Mouse (Mus musculus): ENCODE data around the gene Bclaf3. TPM values are rescaled to one million over a fixed set of nuclear protein-coding genes. Genes with fewer than 3 reads are reported as not detected.
A peak's percentile ranks its signal among the peaks of the same experiment; 100 is the strongest.
"Not testable (repeated sequence)": the region's sequence is repeated elsewhere in the genome, so short reads cannot be mapped to it uniquely, and the experiment has no call there.

Bclaf3 gene
- 1 to 10 TPM; 5.9 to 6.8 TPM for total RNA-seq (2021)
- long read RNA-seq, experiment 1, partial matches to known transcripts = 0 of 6 reads
- long read RNA-seq, experiment 1, other reads (novel, unspliced or antisense) = 4 of 6 reads
- long read RNA-seq, experiment 2, partial matches to known transcripts = 2 of 4 reads
- long read RNA-seq, experiment 2, other reads (novel, unspliced or antisense) = 2 of 4 reads

DNA sequence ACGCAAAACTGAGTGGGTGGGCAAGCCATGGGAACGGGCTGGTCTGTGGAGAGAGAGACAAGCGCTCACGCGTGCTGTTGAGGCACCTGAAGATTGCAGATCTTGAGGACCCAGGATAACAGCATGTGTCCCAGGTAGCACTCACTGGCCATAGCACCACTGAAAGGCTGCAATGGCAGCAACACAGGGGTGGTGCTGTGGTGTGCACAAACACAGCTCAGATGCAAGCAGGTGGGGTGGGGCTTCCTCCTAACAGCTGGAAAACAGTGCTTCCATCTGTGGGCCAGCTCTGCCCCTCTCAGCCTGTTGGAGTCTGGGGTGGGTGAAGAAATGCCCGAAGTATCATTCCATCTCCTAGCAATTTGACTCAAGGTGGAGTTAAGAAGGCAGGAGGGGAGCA is at the start of gene Bclaf3:
TSS of gene Bclaf3 (plus strand) at position 301 of the 400 bp plus-strand sequence.
- no peak for DNase-seq (ENCODE audit: low spot score in 2 of 2)

DNA sequence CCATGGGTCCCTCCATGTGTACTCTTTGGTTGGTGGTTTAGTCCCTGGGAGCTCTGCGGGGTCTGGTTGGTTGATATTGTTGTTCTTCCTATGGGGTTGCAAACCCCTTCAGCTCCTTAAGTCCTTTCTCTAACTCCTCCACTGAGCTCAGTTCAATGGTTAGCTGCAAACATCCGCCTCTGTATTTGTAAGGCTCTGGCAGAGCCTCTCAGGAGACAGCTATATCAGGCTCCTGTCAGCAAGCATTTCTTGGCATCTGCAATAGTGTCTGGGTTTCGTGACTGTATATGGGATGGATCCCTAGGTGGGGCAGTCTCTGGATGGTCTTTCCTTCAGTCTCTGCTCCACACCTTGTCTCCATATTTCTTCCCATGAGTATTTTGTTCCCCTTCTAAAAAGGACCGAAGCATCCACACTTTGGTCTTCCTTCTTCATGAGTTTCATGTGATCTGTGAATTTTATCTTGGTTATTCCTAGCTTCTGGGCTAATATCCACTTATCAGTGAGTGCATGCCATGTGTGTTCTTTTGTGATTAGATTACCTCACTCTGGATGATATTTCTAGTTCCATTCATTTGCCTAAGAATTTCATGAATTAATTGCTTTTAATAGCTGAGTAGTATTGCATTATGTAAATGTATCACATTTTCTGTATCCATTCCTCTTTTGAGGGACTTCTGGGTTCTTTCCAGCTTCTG is 48.1 kb upstream of the Bclaf3 start:
- DNase-seq (ENCODE audit: low spot score in 2 of 2) = not testable (repeated sequence)

DNA sequence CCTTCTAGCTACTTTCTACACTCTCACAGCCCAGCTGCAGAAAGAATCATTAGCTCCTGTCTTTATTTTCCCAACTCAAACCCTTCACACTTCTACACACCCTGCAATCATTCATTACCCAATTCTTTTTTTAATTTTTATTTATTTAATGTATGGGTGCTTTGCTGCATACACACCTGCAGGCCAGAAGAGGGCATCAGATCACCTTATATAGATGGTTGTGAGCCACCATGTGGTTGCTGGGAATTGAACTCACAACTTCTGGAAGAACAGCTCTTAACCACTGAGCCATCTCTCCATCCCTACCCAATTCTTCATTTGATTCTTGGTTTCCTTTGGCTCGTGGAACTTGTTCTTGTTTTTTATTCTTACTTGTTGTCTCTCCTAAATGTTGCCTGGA is 42.2 kb upstream of the Bclaf3 start:
- no peak for DNase-seq (ENCODE audit: low spot score in 2 of 2)

DNA sequence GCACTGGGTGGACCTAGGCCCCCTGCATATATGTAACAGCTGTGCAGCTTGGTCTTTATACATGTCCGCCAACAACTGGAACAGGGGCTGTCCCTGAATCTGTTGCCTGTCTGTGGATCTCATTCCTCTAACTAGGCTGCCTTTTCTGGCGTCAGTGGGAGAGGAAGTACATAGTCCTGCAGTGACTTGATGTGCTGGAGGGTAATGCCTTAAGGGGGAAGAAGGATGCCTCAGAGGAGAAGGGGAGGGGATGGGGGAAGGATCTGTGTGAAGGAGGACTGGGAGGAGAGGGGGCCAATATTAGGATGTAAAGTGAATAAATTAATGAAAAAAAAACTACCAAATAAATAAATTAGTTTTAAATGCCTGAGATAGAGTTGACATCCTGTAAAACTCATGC is 23.3 kb upstream of the Bclaf3 start:
- DNase-seq (ENCODE audit: low spot score in 2 of 2) = no peak

DNA sequence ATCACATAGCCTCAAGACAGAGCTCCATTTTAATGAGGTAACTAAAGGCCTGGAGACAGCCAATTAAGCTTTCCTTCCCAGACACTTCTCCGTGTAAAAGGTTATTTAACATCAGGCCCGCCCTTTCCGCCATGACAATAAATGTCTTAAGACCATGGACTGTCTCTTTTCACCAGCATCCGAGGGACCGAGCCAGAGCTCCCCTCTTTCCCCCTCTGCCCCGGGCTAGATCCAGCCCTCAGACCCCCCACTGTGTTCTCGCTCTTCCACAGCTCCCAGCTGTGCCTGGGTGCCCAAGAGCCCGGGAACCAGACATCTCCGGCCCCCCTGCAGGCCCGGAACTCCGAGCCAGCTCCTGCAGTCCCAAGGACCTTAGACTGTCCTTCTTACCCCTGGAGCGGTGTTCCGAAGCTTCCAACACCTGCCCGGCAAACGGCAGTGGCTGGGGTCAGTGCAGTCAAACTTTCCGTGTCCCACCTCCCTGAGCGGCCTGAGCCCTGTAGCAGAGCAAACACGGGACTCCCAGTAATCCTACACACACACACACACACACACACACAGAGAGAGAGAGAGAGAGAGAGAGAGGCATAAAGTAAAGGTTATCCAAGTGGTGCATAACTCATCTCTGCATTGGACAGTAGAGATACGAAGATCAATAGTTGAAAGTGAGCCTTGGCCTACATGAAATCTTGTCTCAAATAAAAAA is 18.0 kb upstream of the Bclaf3 start:
- DNase-seq (ENCODE audit: low spot score in 2 of 2) = no peak

DNA sequence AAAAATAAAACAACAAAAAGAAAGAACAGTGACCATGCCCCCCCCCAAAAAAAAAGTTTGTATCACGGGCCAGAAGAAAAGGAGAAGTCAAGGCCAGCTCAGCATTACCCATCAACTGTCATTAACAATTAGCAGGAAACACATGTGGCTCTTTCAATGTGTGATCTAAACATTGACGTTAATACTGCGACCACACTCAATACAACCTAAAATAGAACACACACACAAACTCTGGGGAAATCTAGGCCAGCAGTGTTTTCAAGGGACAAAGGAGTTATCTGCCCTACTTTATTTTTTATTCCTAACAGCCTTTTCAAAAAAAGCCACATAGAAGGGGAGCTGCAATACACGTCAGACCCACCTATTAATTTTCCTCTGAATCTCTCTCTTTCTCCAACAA is 17.4 kb upstream of the Bclaf3 start:
- no peak for DNase-seq (ENCODE audit: low spot score in 2 of 2)

DNA sequence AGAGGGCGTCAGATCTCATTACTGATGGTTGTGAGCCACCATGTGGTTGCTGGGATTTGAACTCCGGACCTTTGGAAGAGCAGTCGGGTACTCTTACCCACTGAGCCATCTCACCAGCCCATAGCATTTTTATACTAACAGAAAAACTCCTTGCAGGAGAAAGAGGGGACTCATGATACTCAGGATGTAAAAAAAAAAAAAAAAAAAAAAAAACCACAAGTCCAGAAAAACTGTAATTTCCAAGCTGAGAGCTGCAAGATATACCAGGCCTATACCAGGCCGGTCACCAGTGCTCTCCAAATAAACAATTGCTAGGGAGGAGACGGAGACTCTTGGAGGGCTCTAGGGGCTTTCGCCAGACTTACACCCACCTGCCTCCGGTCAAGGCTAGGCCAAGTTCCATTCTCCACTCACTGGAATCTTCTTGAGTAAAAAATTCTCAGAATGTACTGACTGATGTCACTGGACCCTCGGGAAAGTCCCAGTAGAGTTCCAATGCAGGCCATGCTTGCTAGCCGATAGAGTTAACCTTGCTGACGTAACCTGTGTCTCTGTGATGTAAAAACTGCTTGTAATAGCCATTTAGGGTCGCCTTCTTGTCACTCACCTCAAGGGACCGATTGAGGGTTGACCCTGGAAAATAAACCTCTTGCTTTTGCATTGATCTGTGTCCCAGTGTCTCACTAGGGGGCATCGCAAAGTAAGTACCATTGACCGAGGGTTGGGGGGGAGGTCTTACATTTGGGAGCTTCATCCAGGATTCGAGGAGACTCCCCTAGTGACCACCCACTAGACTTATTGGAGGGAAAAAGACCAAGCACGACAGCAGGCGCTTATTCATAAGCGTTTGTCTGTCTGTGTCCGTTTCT is 16.4 kb upstream of the Bclaf3 start:
- DNase-seq (ENCODE audit: low spot score in 2 of 2) = no peak

DNA sequence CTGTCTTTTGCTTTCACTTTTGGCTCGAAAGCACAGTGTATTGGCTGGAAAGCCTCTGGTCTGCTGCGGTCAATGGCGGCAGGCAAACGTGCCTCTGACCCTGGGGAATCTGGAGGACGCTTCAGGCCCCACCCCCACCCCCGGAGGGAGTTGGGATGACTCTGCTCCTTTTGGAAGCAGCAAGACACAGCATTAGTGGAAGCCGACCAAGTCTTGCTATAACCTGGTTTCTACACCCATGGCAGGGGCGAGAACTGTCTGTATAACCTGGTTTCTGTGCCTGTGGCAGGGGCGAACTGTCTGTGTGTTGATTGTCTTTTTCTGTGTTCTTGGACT is 15.8 kb upstream of the Bclaf3 start:
- no peak for DNase-seq (ENCODE audit: low spot score in 2 of 2)

DNA sequence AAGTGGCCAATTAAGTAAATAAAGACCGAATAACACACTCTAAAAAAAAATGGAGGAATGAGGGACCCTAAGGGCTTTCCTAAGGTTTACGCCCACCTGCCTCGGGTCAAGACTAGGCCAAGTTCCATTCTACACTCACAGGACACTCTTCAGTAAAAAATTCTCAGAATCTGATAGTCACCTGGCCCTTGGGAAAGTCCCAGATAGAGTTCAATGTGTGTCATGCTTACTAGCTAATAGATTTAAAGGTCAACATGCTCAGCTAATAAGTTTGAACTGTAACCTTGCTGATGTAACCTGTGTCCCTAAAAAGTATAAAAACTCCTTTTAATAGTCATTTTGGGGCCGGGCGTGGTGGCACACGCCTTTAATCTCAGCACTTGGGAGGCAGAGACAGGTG is 10.9 kb upstream of the Bclaf3 start:
- DNase-seq (ENCODE audit: low spot score in 2 of 2) = no peak

DNA sequence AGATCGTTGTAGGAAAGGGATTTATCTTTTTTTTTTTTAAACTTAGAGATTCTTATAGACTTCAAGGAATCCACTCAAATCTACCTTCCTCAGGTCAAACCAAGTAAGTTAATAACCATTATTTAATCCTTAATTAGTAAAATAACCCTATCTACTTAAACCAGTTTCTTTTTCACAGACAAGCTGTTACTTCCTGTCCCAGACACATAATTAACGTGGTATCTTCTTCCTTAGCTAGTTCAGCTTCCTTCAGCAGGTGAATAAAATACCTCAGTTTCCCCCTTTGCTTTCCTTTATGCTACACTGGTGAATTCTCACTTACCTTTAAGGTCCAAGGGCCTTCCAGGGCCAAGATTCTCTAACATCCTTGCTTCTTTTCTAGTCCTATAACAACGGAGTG is 4.7 kb upstream of the Bclaf3 start:
- no peak for DNase-seq (ENCODE audit: low spot score in 2 of 2)

DNA sequence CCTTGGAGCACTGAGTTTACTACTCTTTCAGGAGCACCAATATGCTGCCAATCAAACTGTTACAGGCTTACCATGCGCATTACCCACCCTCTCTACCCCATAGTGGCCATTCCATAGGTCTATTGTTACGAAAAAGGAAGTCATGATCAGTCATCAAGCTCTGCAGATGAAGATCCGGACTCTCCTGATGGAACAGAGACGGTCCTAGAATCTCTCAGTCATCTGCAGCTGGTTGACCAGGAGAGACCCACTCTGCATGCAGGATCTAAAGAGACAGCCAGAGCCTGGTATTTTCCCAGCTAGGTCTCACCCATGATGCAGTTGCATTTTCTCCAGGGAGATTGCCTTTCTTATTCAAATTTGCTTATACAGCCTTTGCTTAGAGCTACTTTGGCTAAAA is 3.8 kb upstream of the Bclaf3 start:
- no peak for DNase-seq (ENCODE audit: low spot score in 2 of 2)

DNA sequence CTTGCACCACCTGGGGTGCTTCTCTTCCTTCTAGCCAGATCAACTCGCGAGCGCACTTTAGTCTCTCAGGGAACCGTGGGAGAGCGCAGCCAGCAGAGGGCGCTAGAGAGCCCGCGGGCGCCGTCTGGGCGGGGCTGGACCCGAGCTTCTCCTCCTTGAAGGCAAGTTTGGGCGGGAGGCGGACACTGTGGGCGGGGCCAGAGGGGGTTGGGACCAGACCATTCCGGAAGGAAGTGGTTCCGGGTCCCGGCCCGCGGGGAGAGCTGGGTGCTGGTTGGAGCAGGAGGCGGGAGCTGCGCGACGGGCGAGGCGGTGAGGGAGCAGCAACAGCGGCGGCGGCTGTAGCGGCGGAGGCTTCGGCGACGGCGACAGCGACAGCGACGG is 5.9 kb downstream of the Bclaf3 start:
- peak; percentile 92 to 96 for DNase-seq (ENCODE audit: low spot score in 2 of 2)

DNA sequence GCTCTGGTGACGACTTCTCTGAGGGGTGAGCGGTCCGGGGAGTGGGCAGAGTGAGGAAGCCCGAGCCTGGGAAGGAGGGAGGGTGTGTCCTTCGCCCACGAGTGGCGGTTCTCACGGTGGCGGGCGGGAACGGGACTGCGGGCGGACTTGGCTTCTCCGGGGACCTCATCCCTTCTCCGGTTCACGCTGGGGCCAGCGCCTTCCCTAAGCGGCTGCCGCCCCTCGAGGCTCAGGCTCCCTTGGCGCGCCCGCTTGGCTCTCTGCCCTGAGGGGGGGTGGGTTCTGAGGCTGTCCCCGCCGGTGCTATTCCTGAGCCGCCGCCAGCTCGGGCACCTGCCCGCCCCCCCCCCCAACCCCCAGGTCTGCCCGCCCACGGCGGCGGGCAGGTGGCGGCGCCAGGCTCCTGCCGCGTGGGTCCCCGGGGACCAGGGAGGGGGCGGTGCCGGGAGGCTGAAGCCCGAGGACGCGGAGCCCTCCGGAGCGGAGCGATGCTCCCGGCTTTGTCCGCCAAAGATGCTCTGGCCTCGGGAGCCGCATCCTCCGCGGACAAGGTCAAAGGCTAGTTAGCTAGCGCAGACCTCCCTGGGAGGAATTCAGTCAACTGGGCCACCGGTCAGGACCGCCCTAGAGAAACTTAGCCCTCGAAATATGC is 6.4 kb downstream of the Bclaf3 start:
- peak; percentile 15 to 19 for DNase-seq (ENCODE audit: low spot score in 2 of 2)

DNA sequence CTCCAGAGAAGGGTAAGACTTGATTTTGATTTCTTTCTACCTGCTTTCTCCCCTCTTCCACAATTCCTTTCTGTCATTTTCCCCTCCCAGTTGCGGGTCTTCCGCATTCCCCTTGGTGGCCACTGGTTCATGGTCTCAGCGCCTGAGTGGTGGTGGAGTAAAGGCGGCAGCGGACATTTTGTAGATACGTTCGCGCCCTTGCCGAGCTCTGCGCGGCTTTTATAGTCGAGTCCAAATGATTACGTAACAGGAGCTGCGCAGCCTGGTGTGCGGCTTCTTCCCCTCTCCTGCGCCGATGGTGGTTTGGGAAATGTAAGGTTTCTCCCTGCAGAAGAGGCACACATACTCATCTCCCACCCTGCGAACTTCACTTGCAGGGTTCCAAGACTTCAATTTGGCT is 15.4 kb downstream of the Bclaf3 start:
- no peak for DNase-seq (ENCODE audit: low spot score in 2 of 2)

DNA sequence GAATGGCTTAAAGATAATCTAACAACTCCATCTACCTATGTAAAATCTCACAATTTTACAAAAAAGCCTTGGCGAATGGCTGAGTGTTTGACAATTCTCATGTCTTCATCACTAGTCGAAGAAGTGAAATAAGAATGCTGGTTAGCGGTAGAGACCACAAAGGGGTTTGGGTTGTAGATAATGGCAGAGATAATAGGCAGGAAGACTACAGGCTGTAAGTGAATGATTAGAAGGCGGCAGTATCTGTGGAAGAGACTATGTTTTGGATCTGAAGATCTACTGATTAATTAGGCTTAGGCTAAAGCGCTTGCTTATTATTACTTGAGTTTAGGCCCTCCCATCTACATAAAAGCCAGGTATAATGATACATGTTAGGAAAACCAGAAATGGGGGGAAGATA is 20.6 kb downstream of the Bclaf3 start:
- DNase-seq (ENCODE audit: low spot score in 2 of 2) = no peak

DNA sequence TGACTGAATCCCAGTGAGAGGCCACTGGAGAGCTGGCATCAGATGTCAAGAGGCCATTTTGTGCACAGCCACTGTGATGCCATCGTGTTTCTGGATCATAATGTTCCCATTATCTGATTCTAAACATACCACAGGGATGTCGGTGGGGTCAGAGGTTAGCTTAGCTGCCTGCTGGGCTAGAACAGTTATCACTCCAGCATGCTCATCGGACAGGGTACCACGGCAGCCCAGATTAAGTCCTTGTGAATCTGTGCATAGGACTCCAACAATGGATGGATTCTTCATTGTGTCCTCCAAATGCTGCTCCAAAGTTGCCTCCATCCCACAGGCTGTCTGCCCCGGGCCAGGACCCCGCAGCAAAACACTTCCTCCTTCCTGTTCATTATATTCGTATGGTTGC is 58.2 kb downstream of the Bclaf3 start:
- not testable (repeated sequence) for DNase-seq (ENCODE audit: low spot score in 2 of 2)

DNA sequence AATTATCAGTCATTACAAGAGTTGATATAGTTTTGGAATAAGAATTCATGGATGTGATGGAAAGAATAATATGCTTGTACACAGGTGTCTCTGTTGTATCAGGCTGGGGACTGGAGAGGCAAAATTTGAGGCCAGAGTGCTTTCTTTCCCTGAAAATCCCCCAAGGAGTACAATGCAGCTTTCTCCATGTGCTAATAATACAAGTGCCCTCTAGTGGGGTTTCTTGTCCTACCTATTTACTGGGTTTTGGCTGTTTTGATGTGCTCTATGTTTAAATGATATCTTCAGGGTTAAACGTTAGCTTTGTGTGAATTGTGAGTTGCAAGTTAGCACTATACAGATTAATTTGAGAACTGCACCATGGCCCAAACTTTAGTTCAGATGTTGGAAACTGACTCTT is 65.1 kb downstream of the Bclaf3 start:
- DNase-seq (ENCODE audit: low spot score in 2 of 2) = no peak

DNA sequence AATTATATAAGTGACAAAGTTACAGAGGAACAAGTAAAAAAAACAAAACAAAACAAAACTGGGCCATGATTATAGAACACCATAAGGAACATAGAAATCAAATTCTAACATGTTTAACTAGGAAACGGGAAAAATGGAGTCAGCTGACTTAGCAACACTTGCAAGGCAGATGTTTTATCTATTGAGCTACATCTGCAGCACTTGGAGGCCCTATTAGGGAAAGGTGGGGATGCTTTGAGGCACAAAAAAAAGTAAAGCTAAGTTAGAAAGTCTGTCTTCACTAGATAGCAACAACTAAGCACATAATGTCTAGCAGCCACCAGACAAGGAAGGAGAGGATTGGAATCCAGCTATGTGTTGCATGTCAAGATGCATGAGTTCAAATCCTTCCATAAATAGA is 71.0 kb downstream of the Bclaf3 start:
- no peak for DNase-seq (ENCODE audit: low spot score in 2 of 2)

DNA sequence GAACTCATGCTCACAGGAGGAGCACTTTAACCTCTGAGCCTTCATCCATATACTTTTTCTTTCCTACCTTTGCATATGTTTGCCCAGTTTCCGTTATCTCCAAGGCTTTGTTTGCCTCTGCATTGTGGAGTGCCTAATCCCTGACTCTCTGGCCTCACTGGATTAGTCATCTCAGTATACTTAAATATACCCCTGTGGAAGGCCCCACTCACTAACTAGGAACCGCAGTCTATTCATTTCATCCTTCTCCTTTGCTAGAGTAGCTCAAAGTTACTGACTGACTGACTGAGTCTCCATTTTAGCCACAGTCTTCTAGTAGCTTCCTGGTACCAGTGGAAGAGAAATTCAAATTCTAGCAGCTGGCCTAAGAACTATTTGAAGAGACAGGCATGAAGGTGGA is 78.3 kb downstream of the Bclaf3 start:
- DNase-seq (ENCODE audit: low spot score in 2 of 2) = no peak

DNA sequence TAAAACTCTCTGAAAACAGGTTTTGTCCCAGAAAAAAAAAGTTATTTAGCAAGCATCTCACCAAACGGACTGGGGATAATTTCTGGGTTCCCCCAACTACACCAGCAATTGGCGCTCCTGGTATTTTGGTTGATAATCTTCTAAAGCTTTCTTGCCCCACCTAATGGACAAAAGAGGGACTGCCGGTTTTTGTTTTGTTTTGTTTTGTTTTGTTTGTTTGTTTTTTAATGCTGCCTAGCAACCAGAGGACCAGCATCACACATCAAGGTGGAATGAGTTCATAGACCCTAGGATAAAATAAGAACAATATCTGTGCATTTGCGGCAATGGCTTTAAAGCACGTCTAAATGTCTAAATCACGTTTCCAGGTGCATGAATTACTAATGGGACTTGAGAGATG is 80.4 kb downstream of the Bclaf3 start:
- no peak for DNase-seq (ENCODE audit: low spot score in 2 of 2)

DNA sequence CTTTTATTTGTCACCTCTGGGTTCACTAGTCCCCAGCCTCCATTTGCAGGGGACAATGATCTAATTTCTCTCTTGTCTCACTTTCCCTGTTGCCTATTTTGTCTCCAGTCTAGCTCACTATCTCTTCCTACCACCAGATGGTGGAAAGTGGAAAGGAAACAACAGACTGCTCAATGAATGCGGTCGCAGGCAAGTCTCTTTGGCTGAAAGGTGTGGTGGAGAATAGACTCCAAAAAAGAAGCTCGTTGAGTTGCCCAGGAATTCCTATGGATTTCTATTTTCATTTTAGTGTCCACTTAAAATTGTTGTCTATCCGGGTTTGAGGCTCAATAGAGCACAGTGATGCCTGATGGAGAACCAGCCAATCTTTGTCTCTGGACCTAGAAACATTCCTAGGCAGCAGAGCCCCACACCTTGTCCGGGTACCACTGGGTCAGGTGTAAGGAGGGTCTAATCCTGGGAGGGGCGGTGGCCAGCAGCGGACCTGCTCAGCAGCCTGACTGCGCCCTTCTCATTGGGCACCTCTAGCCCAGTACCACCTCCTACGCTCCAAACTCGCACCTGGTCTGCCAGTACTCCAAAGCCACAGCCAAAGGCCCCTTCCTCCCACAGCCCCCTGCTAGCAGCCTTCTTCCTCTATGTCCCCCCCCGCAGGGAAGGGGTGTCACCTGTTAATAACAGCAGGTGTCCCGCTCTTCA is 99.9 kb downstream of the Bclaf3 start:
- peak in 1 of 2 experiments; percentile 7 for DNase-seq (ENCODE audit: low spot score in 2 of 2)
